Mouse (Mus musculus) spleen, postnatal 10 days (tissue): ENCODE measurements around the gene Ttll2.
"Not testable (repeated sequence)": the region's sequence is repeated elsewhere in the genome, so short reads cannot be mapped to it uniquely, and the experiment has no call there.

Source experiments
- DNase-seq, 2 experiments: peaks; one replicate each; pipeline ENCODE4 v3.0.0; 2021 to 2022; ENCODE audit warnings: low spot score in 2 of 2

Gene Ttll2

DNA sequence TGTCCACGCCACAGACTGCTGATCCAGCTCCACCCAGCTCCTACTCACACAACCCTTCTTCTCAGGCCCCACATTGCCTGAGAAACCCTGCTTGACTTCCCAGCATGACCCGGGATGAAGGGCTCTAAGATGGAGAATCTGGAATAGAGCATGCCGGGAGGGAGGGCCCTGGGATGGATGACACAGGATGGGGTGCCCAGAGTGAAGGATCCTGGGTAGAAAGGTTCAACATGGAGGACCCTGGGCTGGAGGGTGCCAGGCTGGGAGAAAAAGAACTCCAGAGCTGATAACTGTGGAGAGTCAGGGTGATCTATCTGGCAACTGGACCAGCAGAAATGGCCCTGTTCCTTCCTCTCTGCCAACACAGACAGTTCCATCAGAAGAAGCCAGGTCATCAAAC lies 13.1 kb upstream of the Ttll2 start:
- not testable (repeated sequence) for DNase-seq

DNA sequence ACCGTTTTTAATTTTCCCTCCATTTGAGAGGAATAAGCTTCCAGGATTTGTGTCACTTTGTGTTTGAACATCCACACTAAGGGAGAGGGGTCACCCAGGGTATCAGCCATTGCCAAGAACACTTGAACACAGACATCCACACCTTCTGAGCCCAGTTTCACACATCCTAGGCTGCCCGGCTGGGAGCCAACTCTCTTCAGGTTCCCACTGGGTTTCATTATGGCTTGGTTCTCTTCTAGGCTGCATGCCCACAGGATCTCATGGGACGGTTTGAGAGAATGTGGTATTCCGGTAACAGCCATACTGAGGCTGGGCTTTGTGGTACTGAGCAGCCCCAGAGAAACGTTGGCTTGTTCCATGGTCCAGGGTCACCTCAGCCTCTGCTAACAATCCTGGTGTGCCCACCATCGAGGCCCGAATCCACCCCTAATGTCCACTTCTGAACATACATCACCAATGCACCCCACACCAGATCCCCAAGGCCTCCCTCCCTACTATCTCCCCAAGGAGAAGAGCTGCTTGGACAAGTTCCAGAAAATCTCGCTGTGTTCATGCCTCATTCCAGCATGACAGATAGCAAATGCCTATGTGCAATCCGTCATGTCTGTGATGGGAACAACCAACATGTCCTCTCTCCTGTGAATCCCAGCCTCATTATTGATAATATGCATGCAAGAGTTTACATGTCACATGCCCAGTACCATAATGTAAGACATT lies 8.4 kb upstream of the Ttll2 start:
- not testable (repeated sequence) for DNase-seq

DNA sequence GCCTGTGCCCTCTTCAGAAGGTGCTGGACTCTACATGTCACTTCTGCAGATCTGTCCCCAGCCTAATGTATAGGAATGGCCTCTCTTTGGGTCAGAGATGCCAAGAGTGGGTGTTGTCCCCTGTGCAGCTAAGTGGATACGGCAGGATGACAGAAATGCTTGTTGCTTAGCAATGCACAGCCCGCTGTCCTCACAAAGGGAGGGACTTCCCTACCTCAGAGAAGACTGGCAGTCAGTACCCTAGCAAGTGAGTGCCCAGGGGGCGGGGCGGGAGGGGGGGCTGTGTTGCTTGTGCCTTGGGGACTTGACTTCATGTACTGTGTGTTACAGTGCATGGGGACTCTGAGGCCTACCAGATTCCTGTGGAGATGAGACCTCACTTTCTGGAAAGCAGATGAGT lies 7.3 kb upstream of the Ttll2 start:
- not testable (repeated sequence) for DNase-seq

GRCm38 (mm10) chr17:7348765-7349164 lies 3.7 kb downstream of the Ttll2 start:
- DNase-seq, result not testable (repeated sequence)

GRCm38 (mm10) chr17:7337381-7337780 lies 15.1 kb downstream of the Ttll2 start:
- DNase-seq, result not testable (repeated sequence)

DNA sequence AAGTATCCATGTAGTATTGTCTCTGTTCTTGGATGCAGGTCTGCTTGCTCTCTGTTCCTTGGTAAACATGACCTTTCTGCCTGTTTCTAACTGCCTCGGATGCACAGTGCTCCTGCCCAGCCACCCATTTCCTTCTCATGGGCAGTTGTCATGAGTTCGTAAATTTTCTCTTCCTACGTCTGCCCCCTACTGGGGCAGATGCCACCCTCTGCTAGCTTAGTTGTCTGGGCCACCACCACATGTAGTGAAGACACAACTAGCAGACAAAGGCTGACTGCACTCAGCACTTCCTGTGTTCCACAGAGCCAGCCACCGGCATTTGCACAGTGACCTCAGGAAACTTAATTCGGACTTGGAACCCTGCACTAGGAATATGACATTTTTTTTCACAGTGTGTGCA lies 19.8 kb downstream of the Ttll2 start:
- not testable (repeated sequence) for DNase-seq

GRCm38 (mm10) chr17:7326415-7326814 lies 26.1 kb downstream of the Ttll2 start:
- DNase-seq, result not testable (repeated sequence)

- DNase-seq, result not testable (repeated sequence)
These were observed 28.1 kb downstream of the Ttll2 start, which contains the start of gene Tcp10a for GRCm38 (mm10) chr17:7324346-7324745. Gene Tcp10a, plus strand, starts transcription at chr17:7324646.

GRCm38 (mm10) chr17:7319789-7320188 lies 32.7 kb downstream of the Ttll2 start:
- not testable (repeated sequence) for DNase-seq

DNA sequence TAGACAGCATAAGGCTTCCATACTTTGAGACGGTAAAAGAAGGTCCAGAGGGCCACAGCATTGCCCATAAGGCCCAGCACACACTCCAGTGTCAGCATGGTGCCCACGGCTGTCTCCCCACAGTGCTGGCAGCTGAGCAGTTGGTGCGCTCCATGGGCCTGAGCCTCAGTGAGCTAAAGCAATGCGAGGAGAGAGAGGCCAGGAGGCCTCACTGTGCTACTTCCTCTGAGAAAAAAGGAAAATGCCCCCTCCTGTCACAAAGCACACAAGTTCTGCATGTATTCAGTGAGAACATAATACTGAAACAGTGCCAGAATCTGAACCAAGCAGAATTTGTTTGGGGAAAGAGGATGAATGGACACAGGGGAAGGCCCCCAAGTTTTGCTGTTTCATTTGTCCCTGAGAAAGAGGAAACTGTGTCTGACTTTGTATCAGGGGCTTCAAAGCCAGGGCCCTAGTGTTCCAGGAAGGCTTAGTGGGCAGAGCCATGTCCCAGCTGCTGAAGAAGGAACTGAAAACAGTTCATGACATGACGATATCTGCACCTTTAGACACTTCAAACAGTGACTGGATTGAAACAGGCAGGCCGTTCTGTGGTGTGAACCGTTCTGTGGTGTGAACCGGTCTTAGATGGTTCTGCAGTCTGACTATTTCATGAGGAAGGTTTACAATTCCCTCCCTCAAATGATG lies 36.7 kb downstream of the Ttll2 start:
- not testable (repeated sequence) for DNase-seq

- DNase-seq, result not testable (repeated sequence)
These were observed 46.0 kb downstream of the Ttll2 start for GRCm38 (mm10) chr17:7306278-7307196.
